Mouse (Mus musculus) CD4-positive, CD25-positive, alpha-beta regulatory T cell, adult 2 months (primary cell): ENCODE results near the gene Mrpl42.

Experiments used
- DNase-seq: peaks from one replicate; pipeline ENCODE4 v3.0.0-alpha.2; 2012; ENCODE audit warnings: low read depth, low spot score

Mrpl42 gene

DNA sequence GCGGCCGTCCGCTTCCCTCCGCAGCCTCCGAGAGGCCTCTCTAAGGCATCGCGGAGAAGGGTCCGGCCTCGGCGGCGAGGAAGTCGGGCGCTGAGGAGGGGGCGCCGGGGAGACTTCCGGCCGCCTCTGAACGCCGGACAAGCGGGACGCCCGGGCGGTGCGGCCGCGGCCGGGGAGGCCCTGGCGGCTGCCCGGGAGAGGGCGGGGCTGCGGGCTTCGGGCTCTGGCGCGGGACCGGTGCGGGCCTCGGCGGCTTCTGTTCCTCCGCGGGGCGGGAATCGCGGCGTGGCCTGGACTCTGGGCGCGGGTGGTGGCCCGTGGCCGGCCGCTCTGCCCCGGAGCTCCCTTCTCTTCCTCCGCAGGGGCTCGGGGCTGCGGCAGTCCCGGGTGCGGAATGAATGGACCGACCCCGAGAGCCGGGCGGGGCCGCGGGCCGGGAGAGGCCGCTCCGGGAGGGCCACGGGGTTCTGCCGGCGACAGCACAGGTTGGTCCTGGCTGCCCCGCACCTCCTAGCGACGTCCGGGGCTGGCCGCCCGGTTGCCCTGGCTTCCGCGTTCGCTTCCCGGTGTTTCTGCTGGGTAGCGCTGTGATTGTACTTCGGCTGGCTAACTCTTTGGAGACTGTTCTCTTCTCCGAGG, 13.7 kb upstream of the Mrpl42 start:
- DNase-seq = peak; percentile 58

DNA sequence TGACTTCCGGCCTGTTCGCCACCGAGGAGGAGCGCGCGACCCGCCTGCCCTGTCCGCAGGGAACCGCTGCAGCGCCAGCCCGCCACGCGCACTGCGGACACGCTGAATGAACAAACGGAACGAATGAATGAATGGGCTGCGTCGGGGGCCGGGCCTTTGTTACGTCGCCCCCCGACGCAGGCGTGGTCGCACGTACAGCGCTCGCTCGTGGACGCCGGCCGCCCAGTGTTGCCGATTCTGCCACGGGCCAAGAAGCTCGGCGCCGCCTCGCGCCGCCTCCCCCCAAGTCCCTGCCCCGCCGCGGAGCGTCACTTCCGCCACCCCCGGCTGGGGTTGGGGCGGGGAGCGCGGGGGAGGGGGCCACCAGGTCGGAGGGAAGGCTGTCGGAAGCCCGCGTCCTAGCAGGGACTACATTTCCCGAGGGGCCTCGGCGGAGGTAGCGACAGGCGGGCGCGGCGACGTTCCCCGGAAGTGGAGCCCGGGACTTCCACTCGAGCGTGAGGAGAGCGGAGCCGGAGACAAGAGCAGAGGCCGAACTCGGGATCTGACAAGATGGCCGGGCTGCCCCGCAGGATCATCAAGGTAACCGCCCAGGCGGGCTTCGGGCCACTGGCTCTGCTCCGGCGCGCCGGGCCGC, 13.0 kb upstream of the Mrpl42 start, which contains the start of gene Ube2n:
Gene Ube2n, plus strand, starts transcription at position 490 of the 637 bp plus-strand sequence.
- peak; percentile 97 for DNase-seq

- DNase-seq = peak; percentile 37
These were observed 12.2 kb upstream of the Mrpl42 start for GRCm38 (mm10) chr10:95513768-95514556.

DNA sequence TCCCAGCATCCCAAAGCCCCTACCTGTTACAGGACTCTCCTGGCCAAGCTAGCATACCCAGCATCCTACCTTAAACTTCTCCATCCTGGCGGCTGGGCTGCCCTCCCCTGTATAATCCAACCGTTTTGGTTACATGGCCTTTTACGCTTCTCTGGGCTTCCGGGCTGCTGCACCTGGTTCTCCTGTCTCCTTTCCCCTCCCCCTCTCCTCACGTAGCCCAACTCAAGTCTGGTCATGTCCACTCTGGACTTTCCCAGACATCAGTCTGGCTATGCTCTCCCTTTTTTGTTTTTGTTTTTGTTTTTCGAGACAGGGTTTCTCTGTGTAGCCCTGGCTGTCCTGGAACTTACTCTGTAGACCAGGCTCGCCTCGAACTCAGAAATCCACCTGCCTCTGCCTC, 10.9 kb upstream of the Mrpl42 start:
- DNase-seq = no peak

DNA sequence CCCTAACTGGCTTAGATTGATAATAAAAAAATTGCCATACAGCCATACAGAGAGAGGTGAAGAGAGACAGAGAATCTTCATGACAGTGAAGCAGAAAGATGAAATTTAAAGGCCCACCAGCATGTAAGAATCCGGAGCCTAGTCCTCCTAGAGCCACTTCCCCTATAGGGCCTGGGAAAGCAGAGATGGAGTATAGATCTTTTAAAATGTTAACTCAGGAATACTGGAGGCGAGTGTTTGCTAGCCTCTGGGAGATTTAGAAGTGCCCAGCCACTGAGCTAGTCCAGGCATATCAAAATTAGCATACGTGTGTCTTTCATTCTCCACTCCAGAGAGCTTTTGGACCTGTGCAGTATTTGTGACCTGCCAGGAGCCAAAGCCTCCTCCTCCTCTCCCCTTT, 7.5 kb upstream of the Mrpl42 start:
- DNase-seq = no peak

- DNase-seq = peak; percentile 37
These were observed 7.1 kb upstream of the Mrpl42 start for GRCm38 (mm10) chr10:95508793-95509192.

DNA sequence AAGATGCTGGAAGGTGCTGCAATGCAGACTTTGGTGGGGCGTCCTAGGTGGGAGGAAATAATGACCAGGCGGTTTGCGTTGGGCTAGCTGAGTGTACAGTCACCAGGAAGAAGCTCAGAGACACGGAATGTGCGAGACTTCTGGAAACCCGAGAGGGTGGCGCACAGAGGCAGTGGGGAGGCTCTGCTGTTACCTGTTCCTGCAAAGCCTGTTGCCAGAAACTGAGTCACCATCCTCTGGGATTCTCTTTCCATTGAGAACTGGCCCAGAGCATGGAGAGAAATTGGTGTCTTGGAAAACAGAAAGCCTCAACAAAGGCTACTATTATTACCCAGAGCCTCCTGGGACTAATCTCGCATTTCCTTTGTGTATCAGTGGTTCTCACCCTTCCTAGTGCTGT, 6.4 kb upstream of the Mrpl42 start:
- no peak for DNase-seq

DNA sequence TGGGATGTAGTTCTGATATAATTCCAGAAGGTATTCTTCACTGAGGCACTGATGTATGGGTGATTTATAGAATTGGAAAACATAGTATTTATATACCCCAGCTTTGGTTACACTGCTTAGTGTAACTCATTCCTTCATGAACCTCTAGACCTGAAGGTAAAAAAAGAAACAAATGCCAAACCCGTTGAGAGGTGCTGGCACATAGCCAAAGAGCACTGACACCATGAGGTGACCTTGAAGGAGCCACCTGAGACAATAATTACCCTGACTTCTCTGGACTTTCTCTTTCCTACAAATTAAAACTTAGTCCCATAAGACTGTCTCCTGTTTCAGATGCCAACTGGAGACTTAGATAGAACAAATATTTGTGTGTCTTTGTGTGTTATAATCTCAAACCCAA, 2.6 kb upstream of the Mrpl42 start:
- DNase-seq = no peak

GRCm38 (mm10) chr10:95503443-95504235, 1.9 kb upstream of the Mrpl42 start:
- DNase-seq = no peak

DNA sequence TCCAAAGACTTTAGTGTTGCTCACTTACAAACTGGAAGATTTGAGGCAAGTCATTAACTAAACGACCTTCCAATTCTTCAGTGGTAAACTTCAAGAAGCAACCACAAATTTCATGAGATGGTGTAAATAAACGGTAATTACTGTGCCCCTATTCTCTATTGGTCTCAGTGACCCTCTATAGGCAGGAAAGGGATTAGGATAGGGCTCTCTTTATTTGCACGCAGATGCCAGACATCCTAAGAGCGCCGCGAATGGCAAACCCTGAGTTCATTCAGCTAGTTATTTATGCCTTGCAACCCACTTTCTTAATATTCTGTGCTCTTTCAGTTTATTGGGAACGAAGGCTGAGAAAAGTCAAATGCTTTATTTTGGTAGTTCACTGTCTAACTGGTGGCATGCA, 707 bp downstream of the Mrpl42 start:
- DNase-seq = no peak

DNA sequence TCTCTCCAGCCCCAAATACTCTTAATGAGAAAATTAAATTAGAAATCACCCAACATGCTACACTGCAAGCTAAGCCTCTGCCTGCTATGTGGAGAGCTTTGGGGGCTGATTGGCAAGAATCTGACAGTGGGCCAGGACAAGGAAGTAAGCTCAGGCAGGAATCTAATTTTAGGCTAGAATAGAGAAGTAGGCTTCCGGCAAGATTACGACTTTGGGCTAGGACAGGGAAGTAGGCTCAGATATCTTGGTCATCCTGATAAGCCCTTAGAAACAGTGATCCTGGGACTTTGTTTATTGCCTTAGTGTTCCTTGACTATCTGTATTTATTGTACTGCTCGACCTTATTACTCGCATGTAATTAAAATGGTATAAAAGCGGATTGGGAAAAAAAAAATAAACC, 7.5 kb downstream of the Mrpl42 start:
- no peak for DNase-seq

DNA sequence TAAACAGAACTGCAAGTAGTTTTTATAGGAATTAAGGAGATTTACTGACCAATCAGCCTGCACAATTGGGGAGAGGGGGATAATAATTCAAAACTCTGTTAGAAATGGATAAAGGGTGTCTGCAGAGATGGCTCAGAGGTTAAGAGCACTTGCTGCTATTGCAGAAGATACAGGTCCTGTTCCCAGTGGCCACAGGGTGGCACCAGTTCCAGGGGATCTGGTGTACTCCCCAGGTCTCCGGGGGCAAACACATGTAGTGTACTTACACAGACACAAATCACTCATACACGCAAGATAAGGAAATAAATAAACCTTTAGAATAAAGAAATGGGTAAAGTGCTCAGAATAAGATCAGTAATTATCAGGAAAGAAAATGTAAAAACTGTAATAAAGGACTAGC, 12.1 kb downstream of the Mrpl42 start:
- DNase-seq = peak; percentile 38

GRCm38 (mm10) chr10:95477516-95477915, 24.2 kb downstream of the Mrpl42 start:
- no peak for DNase-seq

DNA sequence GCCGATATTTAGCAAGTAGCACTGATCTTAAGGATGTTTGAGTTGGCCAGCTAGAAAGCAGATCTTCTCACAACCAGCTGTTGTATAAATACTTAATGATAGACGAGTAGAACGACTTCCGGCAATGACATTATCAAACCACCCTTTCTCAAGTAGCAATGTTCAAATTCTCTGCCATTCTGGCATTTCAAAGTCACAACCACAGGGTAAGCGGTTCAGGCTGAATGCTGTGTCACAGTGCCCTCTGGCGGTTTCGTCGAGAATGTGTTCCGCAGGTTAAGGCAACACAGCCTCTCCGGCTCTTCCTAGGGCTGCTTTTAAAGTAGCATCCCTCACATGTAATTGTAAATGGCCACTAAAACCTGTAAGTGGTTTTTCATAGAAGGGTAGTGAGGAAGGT, 25.8 kb downstream of the Mrpl42 start:
- DNase-seq = peak; percentile 91

GRCm38 (mm10) chr10:95471889-95472547, 29.7 kb downstream of the Mrpl42 start:
- DNase-seq = no peak

- DNase-seq = no peak
These were observed 30.6 kb downstream of the Mrpl42 start for GRCm38 (mm10) chr10:95471186-95471585.

- DNase-seq = no peak
These were observed 32.8 kb downstream of the Mrpl42 start for GRCm38 (mm10) chr10:95468894-95469293.

- no peak for DNase-seq
These were observed 36.2 kb downstream of the Mrpl42 start for GRCm38 (mm10) chr10:95465485-95465896.

GRCm38 (mm10) chr10:95464527-95464926, 37.2 kb downstream of the Mrpl42 start:
- DNase-seq = no peak

DNA sequence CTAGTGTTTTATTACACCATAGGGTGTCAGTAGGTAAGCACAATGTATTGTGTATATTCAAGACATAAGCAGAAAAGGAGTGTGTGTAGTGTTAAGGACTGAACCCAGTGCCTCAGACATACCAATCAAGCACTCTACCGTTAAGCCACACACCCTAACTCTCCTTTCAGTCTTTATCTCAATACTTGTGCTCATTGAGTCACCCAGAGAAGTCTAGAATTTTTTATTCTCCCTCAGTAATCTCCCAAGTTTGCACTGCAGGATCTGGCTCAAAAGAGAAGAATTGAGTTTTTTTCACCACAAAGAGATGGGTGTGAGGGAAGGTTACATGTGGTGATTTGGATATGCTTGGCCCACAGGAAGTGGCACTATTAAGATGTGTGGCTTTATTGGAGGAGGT, 39.5 kb downstream of the Mrpl42 start:
- DNase-seq = no peak

- no peak for DNase-seq
These were observed 40.6 kb downstream of the Mrpl42 start for GRCm38 (mm10) chr10:95461053-95461553.
